Mouse (Mus musculus) kidney, adult 2 months (tissue): ENCODE measurements around the gene Slc41a3. TPM values are rescaled to one million over a fixed set of nuclear protein-coding genes. Genes with fewer than 3 reads are reported as not detected.

Experiments used
- DNase-seq: peaks from one replicate; pipeline ENCODE4 v3.0.0; 2021
- H3K27ac ChIP-seq: fragments of 200-500 bp; 2 replicates; pipeline ENCODE4 v1.5.1; 2012; ENCODE audit warnings: low read depth, low read length, control low read depth, inconsistent platforms; ENCODE audit not compliant: insufficient read depth
- H3K27me3 ChIP-seq: fragments of 200-500 bp; replicated peaks from 2 replicates; pipeline ENCODE4 v1.6.1; 2012; ENCODE audit warnings: mild to moderate bottlenecking, moderate library complexity, low read length, inconsistent platforms; ENCODE audit not compliant: control insufficient read depth, insufficient read depth
- H3K36me3 ChIP-seq: fragments of 200-500 bp; 2 replicates; pipeline ENCODE4 v1.6.1; 2012; ENCODE audit warnings: mild to moderate bottlenecking, moderate library complexity, low read length, inconsistent platforms; ENCODE audit not compliant: control insufficient read depth, insufficient read depth
- H3K4me1 ChIP-seq: fragments of 200-500 bp; 2 replicates; pipeline ENCODE4 v1.6.1; 2011; ENCODE audit warnings: low read length; ENCODE audit not compliant: control insufficient read depth, insufficient read depth
- H3K4me3 ChIP-seq: fragments of 200-500 bp; 2 replicates; pipeline ENCODE4 v1.5.1; 2011; ENCODE audit warnings: mild to moderate bottlenecking, low read depth, low read length, control low read depth; ENCODE audit not compliant: insufficient read depth
- CTCF ChIP-seq: fragments of 200-500 bp; conservative IDR thresholded peaks from 2 replicates; pipeline ENCODE4 v1.5.1; 2011; ENCODE audit warnings: low read depth, mild to moderate bottlenecking, control low read depth, low read length, moderate library complexity, mixed read lengths; ENCODE audit not compliant: insufficient read depth, insufficient read length
- POLR2A ChIP-seq: fragments of 200-500 bp; IDR thresholded peaks from one replicate; pipeline ENCODE4 v1.6.1; 2011; ENCODE audit warnings: low read depth, low read length, control low read depth
- WGBS: fragments of 180-500 bp; shearing (Covaris S2); methylation state at CpG from one replicate; pipeline ENCODE4 v1.1.7; 2018; 5-methylcytosine and 5-hydroxymethylcytosine counted together
- polyA plus RNA-seq: library from polyadenylated mRNA; depleted of rRNA; stranded (reverse); fragments of >200 nt; gene quantifications from 2 replicates; pipeline ENCODE4 v1.2.3, GENCODE M21; 2012

The Slc41a3 gene
- polyA plus RNA-seq, 1 experiment: 8.0 TPM

DNA sequence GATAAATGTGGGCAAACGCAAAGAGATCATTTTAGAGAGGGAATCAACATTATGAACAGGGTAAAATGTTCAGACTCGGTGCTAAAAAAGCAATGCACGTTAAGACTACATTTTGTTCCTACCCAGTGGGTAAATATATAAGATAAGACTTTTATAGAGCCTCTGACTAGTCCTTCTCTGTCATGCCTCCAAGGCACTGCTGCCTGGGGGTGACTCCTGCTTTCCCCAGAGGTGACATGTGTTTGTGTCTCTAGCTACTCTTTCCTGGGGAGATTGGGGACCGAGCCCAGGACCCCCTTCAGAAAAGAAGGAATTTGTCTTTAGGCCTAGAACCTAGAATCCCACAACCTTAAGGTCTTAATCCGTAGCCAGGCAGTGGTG, 18.9 kb downstream of the Slc41a3 start:
- Histone ChIP-seq H3K27me3 (no peaks in the 10 kb centered on the region), H3K4me3 (no peak overlapping the region), H3K27ac (no peak overlapping the region), H3K4me1 (peaks cover 6% of the 10 kb centered on the region; the same call in 1 of the 2 replicates), H3K36me3 (no peaks in the 10 kb centered on the region)
- TF ChIP-seq POLR2A: no peak
- no peak for TF ChIP-seq CTCF
- no peak for DNase-seq
- whole genome bisulfite sequencing: 93% methylated on average over 5 of the region's 5 CpGs

DNA sequence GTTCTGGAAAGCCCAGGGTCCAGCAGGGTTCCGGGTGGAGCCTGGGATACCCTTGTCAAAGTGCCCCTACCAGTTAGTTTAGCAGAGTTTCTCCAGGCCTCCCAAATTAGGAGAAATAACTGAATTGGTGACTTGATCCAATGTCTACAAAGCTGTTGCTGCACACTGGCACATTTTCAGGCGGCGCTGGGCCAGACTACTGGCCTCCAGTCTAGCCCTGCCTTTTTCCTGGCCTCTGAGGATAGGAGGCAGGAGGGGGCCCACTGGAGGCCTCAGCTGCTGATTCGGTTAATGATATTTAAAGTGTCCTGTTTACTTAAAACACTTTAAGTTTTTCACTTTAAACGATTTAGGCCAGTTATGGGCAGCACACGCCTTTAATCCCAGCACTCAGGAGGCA, 19.7 kb downstream of the Slc41a3 start:
- 70% methylated on average over 6 of the region's 6 CpGs for WGBS
- Histone ChIP-seq H3K4me3 (no peak overlapping the region), H3K27ac (no peak overlapping the region), H3K36me3 (no peaks in the 10 kb centered on the region), H3K4me1 (peaks cover 3% of the 10 kb centered on the region; the same call in 1 of the 2 replicates), H3K27me3 (no peaks in the 10 kb centered on the region)
- no peak for TF ChIP-seq CTCF
- TF ChIP-seq POLR2A: no peak
- peak; percentile 23 for DNase-seq

DNA sequence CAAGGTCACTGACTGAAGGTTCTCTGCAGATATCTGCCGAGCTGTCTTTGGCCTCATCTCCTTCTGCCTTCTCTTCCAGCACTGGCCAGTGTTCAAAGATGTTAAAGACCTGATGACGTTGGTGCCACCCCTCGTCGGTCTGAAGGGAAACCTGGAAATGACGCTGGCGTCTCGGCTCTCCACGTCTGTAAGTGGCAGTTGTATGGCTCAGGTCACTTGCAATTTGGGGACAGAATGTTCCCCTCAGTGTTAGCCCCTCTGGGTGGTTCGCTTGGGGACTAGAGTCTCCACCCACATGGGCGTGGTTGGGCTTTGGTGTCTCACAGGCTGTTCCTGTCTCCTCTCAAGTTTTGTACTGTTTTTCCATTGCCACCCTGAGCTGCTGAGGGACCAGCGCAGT, 20.2 kb downstream of the Slc41a3 start:
- Histone ChIP-seq H3K36me3 (no peaks in the 10 kb centered on the region), H3K27me3 (no peaks in the 10 kb centered on the region), H3K4me3 (no peak overlapping the region), H3K4me1 (no peaks in the 10 kb centered on the region), H3K27ac (no peak overlapping the region)
- WGBS: 79% methylated on average over 11 of the region's 11 CpGs
- no peak for TF ChIP-seq CTCF
- TF ChIP-seq POLR2A: no peak
- peak; percentile 18 for DNase-seq

DNA sequence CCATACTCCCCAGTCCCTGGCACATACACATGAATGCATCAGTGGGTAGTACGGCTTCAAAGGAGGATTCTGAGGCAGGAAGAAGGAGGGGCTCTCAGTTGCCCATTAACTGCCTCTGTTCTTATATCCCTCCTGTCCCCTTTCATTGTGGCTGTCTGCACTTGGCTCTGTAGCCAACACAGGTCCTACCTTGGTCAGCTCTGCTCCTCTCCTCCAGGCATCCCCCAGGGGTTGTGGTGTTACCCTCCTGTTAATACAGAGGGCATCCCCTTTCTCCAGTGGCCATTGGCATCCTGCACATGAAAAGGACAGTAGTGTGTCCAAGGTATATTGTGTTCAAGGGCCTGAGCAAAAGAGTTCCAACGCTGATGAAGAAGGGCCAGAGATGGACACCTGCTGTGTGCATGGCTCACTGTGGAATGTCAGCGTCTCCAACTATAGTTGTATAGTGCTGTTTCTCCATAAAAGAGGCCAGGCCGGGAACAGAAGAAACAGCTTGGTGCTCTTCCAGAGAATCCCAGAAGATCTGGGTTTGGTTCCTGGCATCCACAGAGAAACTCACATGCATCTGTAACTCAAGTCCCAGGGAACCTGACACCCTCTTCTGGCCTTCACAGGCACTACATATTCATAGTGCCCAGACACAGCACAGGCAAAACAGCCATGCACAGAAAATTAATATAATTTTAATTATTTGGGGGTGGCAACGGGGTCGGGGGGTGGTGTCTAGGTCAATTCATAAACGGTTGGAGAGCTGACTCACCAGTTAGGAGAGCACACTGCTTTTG, 20.9 kb downstream of the Slc41a3 start:
- H3K27me3 ChIP-seq: no peaks in the 10 kb centered on the region
- no peak for TF ChIP-seq CTCF
- TF ChIP-seq POLR2A: no peak
- no peak overlapping the region for H3K4me3 ChIP-seq
- H3K4me1 ChIP-seq: no peaks in the 10 kb centered on the region
- no peak for DNase-seq
- H3K27ac ChIP-seq: no peak overlapping the region
- 83% methylated on average over 7 of the region's 7 CpGs for WGBS
- no peaks in the 10 kb centered on the region for H3K36me3 ChIP-seq

DNA sequence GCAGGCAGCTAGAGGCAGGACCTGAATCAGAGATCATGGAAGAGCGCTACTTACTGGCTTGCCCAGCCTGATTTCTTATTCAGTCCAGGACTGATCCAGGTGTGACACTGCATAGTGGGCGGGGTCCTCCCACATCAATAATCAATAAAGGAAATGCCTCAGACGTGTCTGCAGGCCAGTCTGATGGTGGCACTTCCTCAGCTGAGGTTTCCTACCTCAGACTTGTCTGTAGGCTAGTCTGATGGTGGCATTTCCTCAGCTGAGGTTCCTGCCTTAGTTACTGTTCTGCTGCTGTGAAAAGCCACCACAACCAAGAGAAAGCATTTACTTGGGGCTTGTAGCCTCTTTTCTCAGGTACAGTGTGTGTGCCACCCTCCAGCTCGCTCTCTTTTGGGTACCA, 23.0 kb downstream of the Slc41a3 start:
- H3K4me1 ChIP-seq: no peaks in the 10 kb centered on the region
- no peak overlapping the region for H3K4me3 ChIP-seq
- H3K36me3 ChIP-seq: no peaks in the 10 kb centered on the region
- WGBS: 95% methylated on average over 4 of the region's 4 CpGs
- no peak for DNase-seq
- H3K27ac ChIP-seq: no peak overlapping the region
- H3K27me3 ChIP-seq: no peaks in the 10 kb centered on the region
- TF ChIP-seq POLR2A (no peak), CTCF (no peak)

DNA sequence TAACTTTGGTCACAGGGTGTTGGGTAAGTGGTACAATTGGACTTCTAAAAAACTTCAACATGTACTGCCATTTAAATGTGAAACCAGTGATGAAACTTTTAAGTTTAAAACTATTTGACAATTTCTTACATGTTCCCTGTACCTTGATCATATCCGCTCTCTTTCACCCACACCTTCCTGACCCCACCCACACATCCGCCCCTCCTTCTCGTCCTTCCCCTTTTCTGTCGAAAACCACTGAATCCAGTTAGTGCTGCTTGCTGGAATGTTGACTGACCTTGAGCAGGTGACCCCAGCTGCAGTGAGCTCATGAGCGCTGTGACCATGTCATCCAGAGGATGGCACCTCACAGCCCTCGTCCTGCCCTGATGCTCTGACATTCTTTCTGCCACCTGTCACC, 25.0 kb downstream of the Slc41a3 start:
- Histone ChIP-seq H3K36me3 (no peaks in the 10 kb centered on the region), H3K27me3 (no peaks in the 10 kb centered on the region), H3K4me3 (no peak overlapping the region), H3K4me1 (no peaks in the 10 kb centered on the region), H3K27ac (no peak overlapping the region)
- WGBS: 79% methylated on average over 6 of the region's 6 CpGs
- TF ChIP-seq CTCF (no peak), POLR2A (no peak)
- peak; percentile 7 for DNase-seq

DNA sequence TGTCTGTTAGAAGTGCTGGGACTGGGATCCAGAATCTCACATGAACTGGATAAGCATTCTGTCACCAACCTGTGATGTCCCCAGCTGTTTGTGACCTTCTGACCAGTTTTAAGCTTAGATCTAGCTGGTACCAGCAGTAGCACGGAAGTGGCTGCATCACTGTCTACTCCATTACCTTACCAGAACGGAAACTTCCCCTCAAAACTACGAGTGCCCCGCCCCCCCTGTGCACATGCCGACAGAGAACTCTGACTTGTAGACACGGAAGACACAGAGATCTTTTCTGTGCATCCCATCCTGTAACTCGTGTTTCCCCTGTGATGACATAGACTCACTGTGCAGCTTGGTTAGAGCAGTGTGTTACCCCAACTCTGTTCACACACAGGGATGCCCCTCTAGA, 25.9 kb downstream of the Slc41a3 start:
- Histone ChIP-seq H3K4me1 (no peaks in the 10 kb centered on the region), H3K4me3 (no peak overlapping the region), H3K27me3 (no peaks in the 10 kb centered on the region), H3K36me3 (no peaks in the 10 kb centered on the region), H3K27ac (no peak overlapping the region)
- no peak for DNase-seq
- TF ChIP-seq POLR2A (no peak), CTCF (no peak)
- WGBS: 94% methylated on average over 7 of the region's 7 CpGs
